8 mouse cellular contexts compared by ENCODE assay signal in genomic region chr4:148804137-148804779, GRCm38 (mm10). TPM values are rescaled to one million over a fixed set of nuclear protein-coding genes. Genes with fewer than 3 reads are reported as not detected.
DNase-seq lines count a peak whose midpoint lies in the region; ATAC-seq and TF ChIP-seq lines count a peak whose summit lies in the region.

Casz1 (plus strand) TSS chr4:148804429.

- peak; percentile 86 for TF ChIP-seq EP300 in stomach, postnatal 0 days (optimal IDR thresholded peaks at IDR 0.05)

- no peaks in the 10 kb centered on the region for H3K36me3 ChIP-seq in spleen, adult 2 months (ENCODE audit: control insufficient read depth, insufficient read depth, low read length)
- no peaks in the 10 kb centered on the region for H3K36me3 ChIP-seq in embryonic facial prominence, embryonic 14.5 days (ENCODE audit: control insufficient read depth, insufficient read depth, low read length)
- no peaks in the 10 kb centered on the region for H3K36me3 ChIP-seq in limb, embryonic 11.5 days (ENCODE audit: control insufficient read depth, insufficient read depth, low read length)
- no peaks in the 10 kb centered on the region for H3K36me3 ChIP-seq in midbrain, embryonic 15.5 days (replicated peaks)
- H3K36me3 ChIP-seq in stomach, postnatal 0 days (ENCODE audit: control insufficient read depth, insufficient read depth, low read length) = no peaks in the 10 kb centered on the region

- no peak for TF ChIP-seq CTCF in spleen, adult 2 months (IDR thresholded peaks at IDR 0.05; ENCODE audit: extremely low read depth, insufficient read depth, insufficient read length, insufficient replicate concordance)
- TF ChIP-seq CTCF in stomach, postnatal 0 days (IDR thresholded peaks at IDR 0.05; ENCODE audit: low read depth) = peak; percentile 55

- H3K27ac ChIP-seq in spleen, adult 2 months (ENCODE audit: insufficient read depth, low read length) = no peak within 1 kb of the TSS
- H3K27ac ChIP-seq in embryonic facial prominence, embryonic 14.5 days (replicated peaks; ENCODE audit: low read depth, low read length) = peak within 1 kb of the TSS; percentile 21; the same call in 1 of the 2 replicates
- 0 out of 2 replicates have a peak within 1 kb of the TSS, but pooled peaks have one; percentile 8 for H3K27ac ChIP-seq in limb, embryonic 11.5 days (replicated peaks; ENCODE audit: low read depth, low read length)
- H3K27ac ChIP-seq in midbrain, embryonic 15.5 days = no peak within 1 kb of the TSS
- peak within 1 kb of the TSS; percentile 90 for H3K27ac ChIP-seq in stomach, postnatal 0 days (replicated peaks)

- peak within 1 kb of the TSS; percentile 100 for H3K4me2 ChIP-seq in embryonic facial prominence, embryonic 14.5 days (ENCODE audit: low read depth, low read length)
- peak within 1 kb of the TSS; percentile 100 for H3K4me2 ChIP-seq in limb, embryonic 11.5 days (ENCODE audit: low read depth, severe bottlenecking)
- H3K4me2 ChIP-seq in midbrain, embryonic 15.5 days = peak within 1 kb of the TSS; percentile 99
- peak within 1 kb of the TSS; percentile 88 for H3K4me2 ChIP-seq in stomach, postnatal 0 days (replicated peaks; ENCODE audit: low read depth)

- H3K4me3 ChIP-seq in spleen, adult 2 months (ENCODE audit: extremely low read depth, insufficient read depth, insufficient read length) = peak within 1 kb of the TSS; percentile 34; the same call in 1 of the 2 replicates
- peak within 1 kb of the TSS; percentile 62 for H3K4me3 ChIP-seq in embryonic facial prominence, embryonic 14.5 days (ENCODE audit: low read depth, low read length)
- peak within 1 kb of the TSS; percentile 61 for H3K4me3 ChIP-seq in limb, embryonic 11.5 days (ENCODE audit: low read depth, low read length)
- peak within 1 kb of the TSS; percentile 59 for H3K4me3 ChIP-seq in midbrain, embryonic 15.5 days
- H3K4me3 ChIP-seq in stomach, postnatal 0 days (ENCODE audit: low read depth, low read length) = peak within 1 kb of the TSS; percentile 87

- H3K9ac ChIP-seq in embryonic facial prominence, embryonic 14.5 days (ENCODE audit: low read depth, low read length) = peak within 1 kb of the TSS; percentile 62
- peak within 1 kb of the TSS; percentile 50 for H3K9ac ChIP-seq in limb, embryonic 11.5 days (ENCODE audit: low read length)
- H3K9ac ChIP-seq in midbrain, embryonic 15.5 days = peak within 1 kb of the TSS; percentile 35; the same call in 1 of the 2 replicates
- H3K9ac ChIP-seq in stomach, postnatal 0 days (ENCODE audit: low read length) = peak within 1 kb of the TSS; percentile 81

- peak; percentile 91 for ATAC-seq in embryonic facial prominence, embryonic 14.5 days (ENCODE audit: low read depth)
- peak; percentile 65 for ATAC-seq in limb, embryonic 11.5 days (ENCODE audit: insufficient number of reproducible peaks, low FRiP score, low TSS enrichment, low read depth)
- ATAC-seq in midbrain, embryonic 15.5 days (replicated peaks) = peak; percentile 85
- ATAC-seq in stomach, postnatal 0 days (ENCODE audit: low FRiP score, low TSS enrichment) = peak; percentile 89

- 3% methylated on average over 68 of the region's 68 CpGs for WGBS in spleen, adult 2 months
- WGBS in embryonic facial prominence, embryonic 14.5 days = under 1% methylated on average over 42 of the region's 68 CpGs
- WGBS in limb, embryonic 11.5 days = under 1% methylated on average over 68 of the region's 68 CpGs
- WGBS in midbrain, embryonic 15.5 days = under 1% methylated on average over 68 of the region's 68 CpGs
- WGBS in stomach, postnatal 0 days = under 1% methylated on average over 65 of the region's 68 CpGs

- H3K27me3 ChIP-seq in spleen, adult 2 months (ENCODE audit: control insufficient read depth, insufficient read depth, low read length) = peaks cover 22% of the 10 kb centered on the region
- H3K27me3 ChIP-seq in embryonic facial prominence, embryonic 14.5 days (replicated peaks; ENCODE audit: control insufficient read depth, insufficient read depth, low read length) = peaks cover 72% of the 10 kb centered on the region
- H3K27me3 ChIP-seq in limb, embryonic 11.5 days (ENCODE audit: control insufficient read depth, insufficient read depth, low read length) = peaks cover 32% of the 10 kb centered on the region
- peaks cover 70% of the 10 kb centered on the region for H3K27me3 ChIP-seq in midbrain, embryonic 15.5 days (replicated peaks)
- no peaks in the 10 kb centered on the region for H3K27me3 ChIP-seq in stomach, postnatal 0 days (ENCODE audit: control insufficient read depth, insufficient read depth, low read length)

- H3K9me3 ChIP-seq in embryonic facial prominence, embryonic 14.5 days (ENCODE audit: control insufficient read depth, low read length) = no peaks in the 10 kb centered on the region
- no peaks in the 10 kb centered on the region for H3K9me3 ChIP-seq in limb, embryonic 11.5 days (ENCODE audit: control insufficient read depth, low read length)
- no peaks in the 10 kb centered on the region for H3K9me3 ChIP-seq in midbrain, embryonic 15.5 days
- H3K9me3 ChIP-seq in stomach, postnatal 0 days (ENCODE audit: control insufficient read depth, low read length) = no peaks in the 10 kb centered on the region

- TF ChIP-seq POLR2A in spleen, adult 2 months (IDR thresholded peaks at IDR 0.05; ENCODE audit: low read depth, low read length) = no peak

- no peak for DNase-seq in spleen, adult 2 months (ENCODE audit: low read depth in 1 of 2, low spot score in 2 of 2)
- no peak for DNase-seq in spleen, postnatal 14 days (ENCODE audit: low spot score in 2 of 2)
- DNase-seq in embryonic facial prominence, embryonic 14.5 days (ENCODE audit: low spot score) = peak; percentile 96
- DNase-seq in heart, adult 9 months (ENCODE audit: low spot score in 2 of 2) = peak; percentile 87 to 89
- DNase-seq in kidney, adult 9 months = peak; percentile 88
- peak; percentile 95 for DNase-seq in limb, embryonic 11.5 days (ENCODE audit: low spot score)
- DNase-seq in stomach, postnatal 0 days (ENCODE audit: low spot score) = peak; percentile 96

- no peaks in the 10 kb centered on the region; the same call in 1 of the 2 replicates for H3K4me1 ChIP-seq in spleen, adult 2 months (ENCODE audit: control insufficient read depth, insufficient read depth, insufficient read length)
- peaks cover 11% of the 10 kb centered on the region for H3K4me1 ChIP-seq in embryonic facial prominence, embryonic 14.5 days (ENCODE audit: control insufficient read depth, insufficient read depth, low read length)
- H3K4me1 ChIP-seq in limb, embryonic 11.5 days (ENCODE audit: control insufficient read depth, insufficient read depth, low read length) = peaks cover 27% of the 10 kb centered on the region
- H3K4me1 ChIP-seq in midbrain, embryonic 15.5 days = peaks cover 42% of the 10 kb centered on the region
- H3K4me1 ChIP-seq in stomach, postnatal 0 days (replicated peaks; ENCODE audit: control insufficient read depth, insufficient read depth) = no peaks in the 10 kb centered on the region; the same call in 1 of the 2 replicates

RNA-seq across cellular contexts. Expression of gene Casz1, which starts in this region (rescaled TPM):
- 6.0 and 9.1 TPM in 2 replicates for polyA plus RNA-seq in spleen, adult 2 months (2012; rRNA removed)
- 7.8 and 7.9 TPM in 2 replicates for polyA plus RNA-seq in embryonic facial prominence, embryonic 14.5 days (2014; fragmentation: Nextera tagmentation; extraction: Ambion mirVana)
- polyA plus RNA-seq in limb, embryonic 11.5 days (2014; fragmentation: Nextera tagmentation; extraction: Ambion mirVana) = 1.5 and 1.6 TPM in 2 replicates
- 2.8 and 2.9 TPM in 2 replicates for polyA plus RNA-seq in midbrain, embryonic 15.5 days (2015; fragmentation: Nextera tagmentation; extraction: Ambion mirVana)
- 9.4 and 10.3 TPM in 2 replicates for polyA plus RNA-seq in stomach, postnatal 0 days (2015; fragmentation: Nextera tagmentation; extraction: Ambion mirVana)

Comparison
In these comparisons a context has a peak if more than half of its experiments do, and no peak if none do; other contexts are left out.
1. DNase-seq: peak in embryonic facial prominence, embryonic 14.5 days (single experiment), heart, adult 9 months (2 of 2), kidney, adult 9 months (single experiment), limb, embryonic 11.5 days (single experiment) and stomach, postnatal 0 days (single experiment); none in spleen, adult 2 months (0 of 2) and spleen, postnatal 14 days (0 of 2).
2. H3K27ac ChIP-seq: peak in embryonic facial prominence, embryonic 14.5 days (single experiment), limb, embryonic 11.5 days (single experiment) and stomach, postnatal 0 days (single experiment); none in spleen, adult 2 months (single experiment) and midbrain, embryonic 15.5 days (single experiment).
3. H3K4me3 ChIP-seq: peak in every context shown above with its lines; median percentile 87 in stomach, postnatal 0 days; 62 in embryonic facial prominence, embryonic 14.5 days; 61 in limb, embryonic 11.5 days; 59 in midbrain, embryonic 15.5 days; 34 in spleen, adult 2 months.
4. Peak in every context shown above with its lines, with median percentiles within 50 percentile points of each other: ATAC-seq, H3K4me2 ChIP-seq and H3K9ac ChIP-seq.